Mouse (Mus musculus) heart, adult 18-20 months (tissue): ENCODE measurements at regions not wholly inside any gene's neighbourhood (a gene's known extent, or its start where the extent isn't known, plus 50 kb on each side); places are given as distances from the start of the nearest gene placed in this dataset.
A peak's percentile ranks its signal among the peaks of the same experiment; 100 is the strongest.

Experiments used
- DNase-seq, 2 experiments: peaks; one replicate each; pipeline ENCODE4 v3.0.0; 2021 to 2022; ENCODE audit warnings: mixed read lengths in 1 of 2

GRCm38 (mm10) chr16:29800457-29800856 lies 221.3 kb downstream of the Opa1 start:
- DNase-seq = no peak

GRCm38 (mm10) chr16:29802085-29802484 lies 223.0 kb downstream of the Opa1 start:
- no peak for DNase-seq

- no peak for DNase-seq
These were observed 223.5 kb downstream of the Opa1 start for GRCm38 (mm10) chr16:29802603-29803002.

GRCm38 (mm10) chr16:29807859-29808258 lies 228.7 kb downstream of the Opa1 start:
- DNase-seq = no peak

- DNase-seq = no peak
These were observed 229.7 kb downstream of the Opa1 start for GRCm38 (mm10) chr16:29808851-29809250.

GRCm38 (mm10) chr16:29813411-29814038 lies 234.4 kb downstream of the Opa1 start:
- peak; percentile 56 to 65 for DNase-seq

GRCm38 (mm10) chr16:29814039-29814438 lies 234.9 kb downstream of the Opa1 start:
- DNase-seq = peak; percentile 86 to 92

- no peak for DNase-seq
These were observed 235.5 kb downstream of the Opa1 start for GRCm38 (mm10) chr16:29814655-29815054.

- no peak for DNase-seq
These were observed 236.1 kb downstream of the Opa1 start for GRCm38 (mm10) chr16:29815200-29815599.

GRCm38 (mm10) chr16:29815632-29816337 lies 236.7 kb downstream of the Opa1 start:
- DNase-seq = no peak

GRCm38 (mm10) chr16:29816681-29817369 lies 237.7 kb downstream of the Opa1 start:
- DNase-seq = peak; percentile 83 to 92

GRCm38 (mm10) chr16:29818807-29819440 lies 239.8 kb downstream of the Opa1 start:
- DNase-seq = peak; percentile 60 to 75

- no peak for DNase-seq
These were observed 241.6 kb downstream of the Opa1 start for GRCm38 (mm10) chr16:29820704-29821103.

GRCm38 (mm10) chr16:29822110-29822509 lies 242.1 kb upstream of the Hes1 start:
- DNase-seq = no peak

GRCm38 (mm10) chr16:29822843-29823401 lies 241.3 kb upstream of the Hes1 start:
- no peak for DNase-seq

- no peak for DNase-seq
These were observed 237.3 kb upstream of the Hes1 start for GRCm38 (mm10) chr16:29826927-29827326.

GRCm38 (mm10) chr16:29827776-29828175 lies 236.4 kb upstream of the Hes1 start:
- no peak for DNase-seq

- peak; percentile 75 to 87 for DNase-seq
These were observed 234.7 kb upstream of the Hes1 start for GRCm38 (mm10) chr16:29829457-29829856.

GRCm38 (mm10) chr16:29830101-29830500 lies 234.1 kb upstream of the Hes1 start:
- no peak for DNase-seq

GRCm38 (mm10) chr16:29833298-29833697 lies 230.9 kb upstream of the Hes1 start:
- DNase-seq = no peak

- no peak for DNase-seq
These were observed 230.3 kb upstream of the Hes1 start for GRCm38 (mm10) chr16:29833875-29834274.

- no peak for DNase-seq
These were observed 229.5 kb upstream of the Hes1 start for GRCm38 (mm10) chr16:29834669-29835068.
